Mouse (Mus musculus) neural tube, postnatal 0 days (tissue): Measurements from ENCODE around the gene Psip1. TPM values are rescaled to one million over a fixed set of nuclear protein-coding genes. Genes with fewer than 3 reads are reported as not detected.

Source experiments
- polyA plus RNA-seq: library from polyadenylated mRNA; unstranded; fragments of >200 nt; fragmentation: Nextera tagmentation; extraction: Ambion mirVana; gene quantifications from 2 replicates; pipeline ENCODE4 v1.2.1, GENCODE M21; 2015

Gene Psip1
- 228 and 275 TPM in 2 replicates for polyA plus RNA-seq

DNA sequence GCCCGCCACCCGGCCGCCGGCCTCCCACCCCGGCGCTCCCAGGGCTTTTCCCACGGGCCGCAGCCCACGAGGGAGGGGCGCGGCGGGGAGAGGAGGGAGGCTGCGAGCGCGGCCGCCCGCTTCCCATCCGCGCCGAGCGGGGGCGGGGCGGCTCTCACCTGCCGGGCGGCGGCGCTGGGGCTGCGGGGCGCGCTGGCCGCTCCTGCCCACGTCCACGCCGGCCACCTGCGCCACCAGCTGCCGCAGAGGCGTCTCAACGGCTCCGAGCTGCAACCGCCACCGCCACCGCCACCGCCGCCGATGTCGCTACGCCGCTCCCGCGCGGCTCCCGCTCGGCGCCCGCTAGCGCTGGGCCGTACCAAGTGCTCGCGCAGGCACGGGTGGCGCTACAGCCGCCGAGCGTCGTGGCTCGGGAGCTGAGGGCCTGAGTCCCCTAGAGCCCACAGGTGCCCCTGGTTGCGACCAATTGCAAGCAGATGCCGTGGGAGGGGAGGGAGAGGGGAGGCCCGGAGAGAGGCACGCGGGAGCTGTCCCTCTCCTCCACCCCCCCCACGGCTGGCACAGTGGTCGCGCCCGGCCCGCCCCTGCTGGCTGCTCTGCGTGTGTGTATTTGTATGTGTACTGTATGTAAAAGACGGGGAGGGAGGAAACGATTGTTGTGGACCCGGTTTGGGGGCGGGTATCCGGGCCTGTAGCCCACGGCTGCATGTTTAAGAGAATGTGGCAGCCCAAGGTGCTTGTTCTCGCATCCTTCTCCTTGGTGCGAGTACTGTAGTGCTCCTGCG lies at the start of gene Psip1:
TSS of gene Psip1 (minus strand) at position 343 of the 785 bp plus-strand sequence.

DNA sequence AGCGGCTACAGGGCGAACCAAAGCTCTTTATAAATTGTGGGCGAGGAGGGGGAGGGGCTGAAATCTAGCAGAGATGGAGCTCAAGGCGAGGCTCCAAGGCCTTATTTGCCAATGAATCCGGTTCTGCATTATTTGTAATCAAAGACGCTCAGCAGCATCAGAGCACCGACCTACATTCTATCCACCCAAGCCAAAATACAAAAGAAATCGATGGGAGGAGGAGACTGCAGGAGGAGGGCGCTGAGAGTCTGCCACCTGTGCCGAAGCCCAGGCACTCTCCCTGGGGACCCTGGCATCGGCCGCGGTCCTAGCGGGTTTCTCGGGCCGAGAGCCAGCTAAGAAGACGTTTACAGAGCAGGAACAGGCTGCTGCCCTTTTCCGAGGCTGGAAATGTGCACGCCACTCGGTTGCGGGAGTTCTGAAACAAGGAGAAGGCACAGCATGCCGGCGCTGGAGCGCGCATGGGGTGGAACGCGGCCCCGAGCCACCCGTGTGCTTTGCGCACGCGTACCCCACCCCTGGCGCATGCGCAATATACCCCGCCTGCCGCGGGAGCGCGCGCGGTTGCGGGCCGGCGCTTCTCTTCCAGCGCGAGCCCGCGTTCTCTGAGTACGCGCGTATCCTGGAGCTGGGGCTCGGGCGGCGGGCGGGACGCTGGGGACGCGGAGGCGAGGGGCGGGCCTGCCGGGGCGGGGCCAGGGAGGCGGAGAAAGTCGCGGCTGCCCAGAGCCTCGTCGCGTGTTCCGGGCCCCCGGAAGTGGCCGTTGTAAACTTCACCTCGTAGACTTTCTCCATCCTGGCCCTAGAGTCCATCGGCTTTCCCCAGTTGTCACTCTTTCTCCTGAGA lies 38.8 kb upstream of the Psip1 start, which contains the start of gene Ccdc171:
TSS of gene Ccdc171 (plus strand) at position 703 of the 847 bp plus-strand sequence.

DNA sequence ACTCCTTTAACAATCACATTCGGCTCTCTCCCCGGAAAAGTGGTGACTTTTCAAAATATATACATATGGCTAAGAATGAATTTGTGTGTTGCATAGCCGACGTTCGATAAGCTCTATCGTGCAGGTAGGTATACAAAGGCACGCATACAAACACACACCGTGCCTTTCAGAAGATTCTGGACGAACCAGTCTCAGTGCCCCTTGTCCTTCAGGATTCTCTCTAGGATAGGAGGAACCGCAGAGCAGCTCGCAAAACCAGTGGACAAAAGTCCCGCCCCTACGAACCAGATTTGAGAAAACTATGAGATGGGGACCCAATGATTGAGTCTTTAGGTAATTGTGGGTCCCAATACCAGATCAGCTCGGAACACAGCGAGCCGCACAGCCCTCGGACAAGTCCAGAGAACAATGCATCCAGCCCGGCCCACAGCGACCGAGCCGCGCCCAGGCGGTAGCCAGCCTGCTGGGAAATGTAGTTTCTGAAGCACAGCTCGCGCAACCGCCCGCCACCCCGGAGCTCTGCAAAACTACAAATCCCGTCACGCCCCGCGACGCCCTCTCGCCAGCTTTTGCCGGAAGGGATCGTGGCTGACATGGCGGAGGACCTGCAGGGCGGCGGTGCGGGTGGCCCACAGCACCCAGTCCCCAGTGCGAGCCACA lies 69.0 kb downstream of the Psip1 start, which contains the start of gene Snapc3:
TSS of gene Snapc3 (plus strand) at position 565 of the 660 bp plus-strand sequence.

Other genes with a start within 250 kb of the Psip1 start
- 6.6 and 6.9 TPM in 2 replicates for gene Ttc39b, start 162.2 kb downstream of the Psip1 start, polyA plus RNA-seq
- 31.5 and 35.4 TPM in 2 replicates for gene Snapc3, start 68.7 kb downstream of the Psip1 start, polyA plus RNA-seq
- gene Ccdc171, start 39.1 kb upstream of the Psip1 start, polyA plus RNA-seq: 2.0 and 2.1 TPM in 2 replicates